Mouse (Mus musculus) E14TG2a.4 (cell line): ENCODE data around the gene Gm10260.

Experiments
- CTCF ChIP-seq: conservative IDR thresholded peaks from 2 replicates; pipeline ENCODE4 v1.5.1; 2014; ENCODE audit warnings: low read length
- NANOG ChIP-seq: IDR thresholded peaks from 2 replicates; pipeline ENCODE4 v1.6.1; 2014; ENCODE audit warnings: borderline replicate concordance, low read length, mixed read lengths
- POU5F1 ChIP-seq: IDR thresholded peaks from 2 replicates; pipeline ENCODE4 v1.6.1; 2014; ENCODE audit warnings: low read length, borderline replicate concordance

DNA sequence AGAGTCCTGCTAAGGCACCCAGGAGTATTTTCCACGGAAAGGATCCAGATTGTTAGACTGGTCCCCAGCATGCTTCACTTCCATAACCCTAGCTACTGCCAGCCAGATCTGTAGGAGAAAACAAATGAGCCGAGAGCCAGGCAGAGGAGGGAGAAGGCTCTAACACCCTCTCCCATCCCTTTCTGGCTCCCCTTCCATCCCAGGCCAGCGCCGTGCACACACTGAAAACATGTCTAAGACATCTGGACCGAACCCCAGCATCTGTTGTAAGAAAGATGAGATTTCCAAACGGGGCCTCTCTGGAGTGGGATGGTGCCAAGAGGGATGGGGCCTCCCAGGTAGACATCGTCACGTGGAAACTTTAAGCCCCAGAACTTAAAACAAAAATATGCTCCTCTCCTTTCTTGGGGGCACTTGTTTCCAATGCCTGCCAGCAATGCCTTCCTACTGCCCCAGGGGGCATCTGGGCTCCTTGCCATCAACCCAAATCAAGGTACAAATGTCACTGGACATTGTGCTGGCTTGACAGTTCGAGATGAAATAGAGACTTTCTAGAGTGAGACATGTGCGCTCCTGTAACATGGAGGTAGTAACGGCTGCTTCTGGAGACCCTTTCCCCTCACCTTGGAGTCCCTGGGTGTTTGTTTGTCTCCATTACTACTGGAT, 35.1 kb downstream of the Gm10260 start:
- no peak for TF ChIP-seq CTCF
- TF ChIP-seq POU5F1: no peak
- TF ChIP-seq NANOG: no peak
